Mouse (Mus musculus) neural tube, embryonic 11.5 days (tissue): ENCODE data around the gene Trim67. TPM values are rescaled to one million over a fixed set of nuclear protein-coding genes. Genes with fewer than 3 reads are reported as not detected.

Experiments
- ATAC-seq: fragments of 200-750 bp; cut with Nextera tagmentation; 2 replicates; pipeline ENCODE4 v1.8.0; 2017; ENCODE audit warnings: moderate number of reproducible peaks, mild to moderate bottlenecking, moderate TSS enrichment, moderate library complexity; ENCODE audit not compliant: insufficient read depth, low FRiP score, low TSS enrichment
- DNase-seq: peaks from one replicate; pipeline ENCODE4 v3.0.0-alpha.2; 2015; ENCODE audit warnings: low spot score
- H3K27ac ChIP-seq: fragments of 300-500 bp; sonication (generic); 2 replicates; pipeline ENCODE4 v1.5.1; 2014; ENCODE audit warnings: low read depth, mild to moderate bottlenecking, low read length
- H3K27me3 ChIP-seq: fragments of 300-500 bp; sonication (generic); 2 replicates; pipeline ENCODE4 v1.6.1; 2014; ENCODE audit warnings: mild to moderate bottlenecking, low read length, mixed read lengths; ENCODE audit not compliant: control insufficient read depth, insufficient read depth
- H3K36me3 ChIP-seq: fragments of 300-500 bp; sonication (generic); 2 replicates; pipeline ENCODE4 v1.6.1; 2014; ENCODE audit warnings: mild to moderate bottlenecking, low read length, moderate library complexity, mixed read lengths; ENCODE audit not compliant: control insufficient read depth, insufficient read depth
- H3K4me1 ChIP-seq: fragments of 300-500 bp; sonication (generic); 2 replicates; pipeline ENCODE4 v1.6.1; 2014; ENCODE audit warnings: low read length, mixed read lengths; ENCODE audit not compliant: control insufficient read depth, insufficient read depth
- H3K4me2 ChIP-seq: fragments of 300-500 bp; sonication (generic); 2 replicates; pipeline ENCODE4 v1.6.1; 2014; ENCODE audit warnings: low read depth, mild to moderate bottlenecking, moderate library complexity
- H3K4me3 ChIP-seq: fragments of 300-500 bp; sonication (generic); 2 replicates; pipeline ENCODE4 v1.5.1; 2014; ENCODE audit warnings: low read depth, low read length
- H3K9ac ChIP-seq: fragments of 300-500 bp; sonication (generic); 2 replicates; pipeline ENCODE4 v1.6.1; 2014; ENCODE audit warnings: mild to moderate bottlenecking, low read length
- H3K9me3 ChIP-seq: fragments of 300-500 bp; sonication (generic); 2 replicates; pipeline ENCODE4 v1.6.1; 2016; ENCODE audit warnings: low read length; ENCODE audit not compliant: control insufficient read depth
- WGBS: fragments of 180-500 bp; shearing (Covaris S2); extraction: QIAGEN DNeasy Blood & Tissue Kit; methylation state at CpG from one replicate; pipeline ENCODE4 v1.1.7; 2014; 5-methylcytosine and 5-hydroxymethylcytosine counted together
- polyA plus RNA-seq: library from polyadenylated mRNA; unstranded; fragments of >200 nt; fragmentation: Nextera tagmentation; extraction: Ambion mirVana; gene quantifications from 2 replicates; pipeline ENCODE4 v1.2.1, GENCODE M21; 2014

Gene Trim67
- polyA plus RNA-seq, 1 experiment from 2014 or later, result 7.5 TPM

DNA sequence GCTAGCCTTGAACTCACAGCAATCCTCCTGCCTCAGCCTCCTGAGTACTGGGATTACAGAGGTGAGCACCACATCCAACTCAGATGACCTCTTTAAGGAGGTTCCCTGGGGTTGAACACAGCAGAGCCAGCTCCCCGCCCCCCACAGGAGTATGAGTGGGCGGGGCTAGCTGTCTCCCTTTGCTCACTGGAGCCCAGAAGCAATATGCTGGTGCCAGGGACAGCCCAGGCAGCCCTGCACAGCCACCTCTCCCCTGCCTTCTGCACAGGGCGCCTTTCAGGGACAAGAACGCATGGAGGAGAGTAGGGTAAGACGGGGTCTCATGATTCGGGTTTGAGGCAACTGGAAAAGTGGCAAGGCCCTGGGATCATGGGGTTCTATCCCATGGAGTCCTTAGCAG, 38.6 kb downstream of the Trim67 start:
- H3K27me3 ChIP-seq, result no peaks in the 10 kb centered on the region
- no peak for DNase-seq
- WGBS, result 76% methylated on average over 6 of the region's 6 CpGs

GRCm38 (mm10) chr8:124831941-124832340, 39.0 kb downstream of the Trim67 start:
- ATAC-seq (no peak), DNase-seq (no peak)
- no peaks in the 10 kb centered on the region for H3K4me1 ChIP-seq
- H3K36me3 ChIP-seq, result no peaks in the 10 kb centered on the region
- no peaks in the 10 kb centered on the region for H3K9me3 ChIP-seq
- H3K27ac ChIP-seq, result no peak overlapping the region
- H3K4me2 ChIP-seq, result no peak overlapping the region
- H3K4me3 ChIP-seq, result no peak overlapping the region
- H3K9ac ChIP-seq, result no peak overlapping the region
- no peaks in the 10 kb centered on the region for H3K27me3 ChIP-seq
- 92% methylated on average over 6 of the region's 6 CpGs for WGBS

More for the DNA sequence above, 38.6 kb downstream of the Trim67 start:
- Histone ChIP-seq H3K4me2 (no peak overlapping the region), H3K36me3 (no peaks in the 10 kb centered on the region), H3K9me3 (no peaks in the 10 kb centered on the region), H3K27ac (no peak overlapping the region), H3K4me3 (no peak overlapping the region), H3K4me1 (no peaks in the 10 kb centered on the region), H3K9ac (no peak overlapping the region)
- no peak for ATAC-seq

- Histone ChIP-seq H3K27me3 (no peaks in the 10 kb centered on the region), H3K27ac (no peak overlapping the region), H3K36me3 (peaks cover 6% of the 10 kb centered on the region), H3K9me3 (no peaks in the 10 kb centered on the region), H3K4me2 (no peak overlapping the region), H3K4me1 (no peaks in the 10 kb centered on the region), H3K4me3 (no peak overlapping the region), H3K9ac (no peak overlapping the region)
- ATAC-seq (no peak), DNase-seq (no peak)
- WGBS, result 42% methylated on average over 15 of the region's 15 CpGs
Observed at GRCm38 (mm10) chr8:124833430-124834205, 40.7 kb downstream of the Trim67 start.

DNA sequence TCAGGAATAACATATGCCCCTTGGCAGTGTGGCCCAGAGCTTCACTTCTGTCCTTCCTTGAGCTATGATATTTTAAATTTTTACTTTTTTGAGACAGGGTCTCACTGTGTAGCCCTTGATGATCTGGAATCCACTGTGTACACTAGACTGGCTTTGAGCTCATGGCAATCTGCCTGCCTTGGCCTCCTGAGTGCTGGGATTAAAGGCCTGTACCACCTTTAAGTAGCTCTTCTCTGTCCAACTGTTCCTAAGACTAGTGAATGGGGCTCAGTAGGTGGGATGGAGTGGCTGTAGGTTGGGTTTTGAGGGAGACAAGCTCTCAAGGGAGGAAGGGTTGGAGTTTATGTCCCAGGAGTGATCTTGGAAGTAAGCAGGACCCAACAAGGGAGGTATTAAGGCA, 43.0 kb downstream of the Trim67 start:
- no peak overlapping the region for H3K4me3 ChIP-seq
- no peaks in the 10 kb centered on the region for H3K9me3 ChIP-seq
- no peak for DNase-seq
- peaks cover 15% of the 10 kb centered on the region for H3K36me3 ChIP-seq
- H3K9ac ChIP-seq, result no peak overlapping the region
- H3K27ac ChIP-seq, result no peak overlapping the region
- H3K27me3 ChIP-seq, result no peaks in the 10 kb centered on the region
- no peak for ATAC-seq
- no peaks in the 10 kb centered on the region for H3K4me1 ChIP-seq
- H3K4me2 ChIP-seq, result no peak overlapping the region

DNA sequence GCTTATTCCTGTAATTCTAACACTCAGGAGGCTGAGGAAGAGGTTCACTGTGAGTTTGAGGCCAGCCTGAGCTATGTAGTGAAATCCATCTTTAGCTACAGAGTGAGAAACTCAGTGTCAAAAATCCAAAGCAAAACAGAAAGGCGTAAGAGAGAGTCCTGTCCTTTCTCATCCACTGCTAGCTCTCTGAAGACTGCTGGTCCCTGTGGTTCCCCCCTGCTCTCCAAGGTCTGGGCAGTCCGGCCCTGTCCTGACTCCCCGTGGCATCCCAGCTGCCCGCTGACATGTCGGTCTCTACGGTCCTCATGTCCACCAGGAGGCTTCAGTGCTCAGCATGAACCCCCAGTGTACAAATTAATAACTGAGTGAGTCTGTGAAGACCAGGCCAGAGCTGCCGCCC, 43.4 kb downstream of the Trim67 start:
- H3K27ac ChIP-seq, result no peak overlapping the region
- no peaks in the 10 kb centered on the region for H3K27me3 ChIP-seq
- H3K9me3 ChIP-seq, result no peaks in the 10 kb centered on the region
- no peak overlapping the region for H3K4me2 ChIP-seq
- no peak for DNase-seq
- peaks cover 15% of the 10 kb centered on the region for H3K36me3 ChIP-seq
- H3K4me1 ChIP-seq, result no peaks in the 10 kb centered on the region
- H3K4me3 ChIP-seq, result no peak overlapping the region
- H3K9ac ChIP-seq, result no peak overlapping the region
- ATAC-seq, result no peak
- WGBS, result 78% methylated on average over 7 of the region's 7 CpGs

GRCm38 (mm10) chr8:124836907-124837306, 44.0 kb downstream of the Trim67 start:
- DNase-seq, result no peak
- Histone ChIP-seq H3K27me3 (no peaks in the 10 kb centered on the region), H3K27ac (no peak overlapping the region), H3K36me3 (peaks cover 15% of the 10 kb centered on the region), H3K4me1 (no peaks in the 10 kb centered on the region), H3K9ac (no peak overlapping the region), H3K4me3 (no peak overlapping the region), H3K4me2 (no peak overlapping the region), H3K9me3 (no peaks in the 10 kb centered on the region)
- WGBS, result 83% methylated on average over 2 of the region's 2 CpGs
- no peak for ATAC-seq

DNA sequence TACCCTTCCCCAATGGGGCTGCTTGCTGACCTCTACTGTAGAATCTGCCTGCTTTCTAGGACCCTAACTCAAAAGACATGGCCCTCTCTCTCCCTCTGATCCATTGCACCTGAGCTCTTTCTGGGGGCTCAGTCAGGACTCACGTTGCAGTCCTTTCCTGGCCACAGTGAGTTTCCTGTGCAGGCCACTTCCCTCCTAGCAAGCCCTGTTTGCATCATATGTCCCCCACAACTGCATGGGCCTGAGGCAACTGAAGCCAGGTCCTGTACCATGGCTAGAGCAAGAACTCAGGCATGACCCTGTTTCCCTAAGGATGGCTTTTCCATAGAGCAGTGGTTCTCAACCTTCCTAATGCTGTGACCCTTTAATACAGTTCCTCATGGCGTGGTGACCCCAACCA, 45.1 kb downstream of the Trim67 start:
- no peaks in the 10 kb centered on the region for H3K4me1 ChIP-seq
- no peak for ATAC-seq
- no peaks in the 10 kb centered on the region for H3K9me3 ChIP-seq
- H3K4me2 ChIP-seq, result no peak overlapping the region
- peaks cover 15% of the 10 kb centered on the region for H3K36me3 ChIP-seq
- H3K27ac ChIP-seq, result no peak overlapping the region
- no peak overlapping the region for H3K4me3 ChIP-seq
- DNase-seq, result no peak
- no peaks in the 10 kb centered on the region for H3K27me3 ChIP-seq
- WGBS, result 83% methylated on average over 2 of the region's 2 CpGs
- H3K9ac ChIP-seq, result no peak overlapping the region

- ATAC-seq (no peak), DNase-seq (no peak)
- WGBS, result 91% methylated on average over 10 of the region's 10 CpGs
- H3K4me3 ChIP-seq, result no peak overlapping the region
- H3K36me3 ChIP-seq, result peaks cover 16% of the 10 kb centered on the region
- no peak overlapping the region for H3K27ac ChIP-seq
- no peak overlapping the region for H3K4me2 ChIP-seq
- H3K9ac ChIP-seq, result no peak overlapping the region
- no peaks in the 10 kb centered on the region for H3K27me3 ChIP-seq
- H3K4me1 ChIP-seq, result no peaks in the 10 kb centered on the region
- no peaks in the 10 kb centered on the region for H3K9me3 ChIP-seq
Observed at GRCm38 (mm10) chr8:124839371-124839770, 46.5 kb downstream of the Trim67 start.

- DNase-seq (no peak), ATAC-seq (no peak)
- Histone ChIP-seq H3K27ac (no peak overlapping the region), H3K4me2 (no peak overlapping the region), H3K4me3 (no peak overlapping the region), H3K9me3 (no peaks in the 10 kb centered on the region), H3K4me1 (no peaks in the 10 kb centered on the region), H3K27me3 (no peaks in the 10 kb centered on the region), H3K36me3 (peaks cover 16% of the 10 kb centered on the region), H3K9ac (no peak overlapping the region)
- 93% methylated on average over 7 of the region's 7 CpGs for WGBS
Observed at GRCm38 (mm10) chr8:124840900-124841299, 48.0 kb downstream of the Trim67 start.
